Mouse (Mus musculus): ENCODE measurements around the gene Snx29. TPM values are rescaled to one million over a fixed set of nuclear protein-coding genes. Genes with fewer than 3 reads are reported as not detected.
A peak's percentile ranks its signal among the peaks of the same experiment; 100 is the strongest.

Gene Snx29
- polyA plus RNA-seq, 1 experiment from 2014 or later, result 11.4 TPM

- no peak for ATAC-seq (ENCODE audit: low read depth)
- Histone ChIP-seq H3K4me2 (ENCODE audit: low read depth, low read length) (no peak overlapping the region), H3K4me3 (ENCODE audit: low read length) (no peak overlapping the region), H3K36me3 (ENCODE audit: control insufficient read depth, insufficient read depth, low read length) (no peaks in the 10 kb centered on the region; the same call in 1 of the 2 replicates), H3K27ac (ENCODE audit: low read length) (no peak overlapping the region), H3K4me1 (replicated peaks; ENCODE audit: control insufficient read depth, insufficient read depth, low read length) (0 out of 2 replicates have a peak, but pooled peaks cover 2% of the 10 kb centered on the region), H3K27me3 (ENCODE audit: control insufficient read depth, insufficient read depth, low read depth, low read length) (no peaks in the 10 kb centered on the region), H3K9me3 (ENCODE audit: control insufficient read depth, low read length) (no peaks in the 10 kb centered on the region), H3K9ac (ENCODE audit: low read length) (no peak overlapping the region)
- WGBS, result 5% methylated on average over 1 of the region's 1 CpGs
These were observed 46.9 kb downstream of the Snx29 start for GRCm38 (mm10) chr16:11369642-11370041.

GRCm38 (mm10) chr16:11370132-11370544 is 47.4 kb downstream of the Snx29 start:
- no peaks in the 10 kb centered on the region for H3K9me3 ChIP-seq (ENCODE audit: control insufficient read depth, low read length)
- H3K27me3 ChIP-seq (ENCODE audit: control insufficient read depth, insufficient read depth, low read depth, low read length), result no peaks in the 10 kb centered on the region
- 0 out of 2 replicates have a peak, but pooled peaks cover 2% of the 10 kb centered on the region for H3K4me1 ChIP-seq (replicated peaks; ENCODE audit: control insufficient read depth, insufficient read depth, low read length)
- no peak overlapping the region for H3K4me2 ChIP-seq (ENCODE audit: low read depth, low read length)
- 0 out of 2 replicates have a peak, but pooled peaks have one; percentile 31 for ATAC-seq (ENCODE audit: low read depth)
- 45% methylated on average over 7 of the region's 7 CpGs for WGBS
- H3K9ac ChIP-seq (ENCODE audit: low read length), result no peak overlapping the region
- no peak overlapping the region for H3K4me3 ChIP-seq (ENCODE audit: low read length)
- no peak overlapping the region for H3K27ac ChIP-seq (ENCODE audit: low read length)
- H3K36me3 ChIP-seq (ENCODE audit: control insufficient read depth, insufficient read depth, low read length), result no peaks in the 10 kb centered on the region; the same call in 1 of the 2 replicates

- 70% methylated on average over 3 of the region's 3 CpGs for WGBS
These were observed 56.6 kb downstream of the Snx29 start for GRCm38 (mm10) chr16:11379264-11379663.

GRCm38 (mm10) chr16:11380038-11380437 is 57.3 kb downstream of the Snx29 start:
- no peak for ATAC-seq (ENCODE audit: low read depth)
- Histone ChIP-seq H3K4me3 (ENCODE audit: low read length) (no peak overlapping the region), H3K27ac (ENCODE audit: low read length) (no peak overlapping the region), H3K4me2 (ENCODE audit: low read depth, low read length) (no peak overlapping the region), H3K4me1 (replicated peaks; ENCODE audit: control insufficient read depth, insufficient read depth, low read length) (no peaks in the 10 kb centered on the region), H3K27me3 (ENCODE audit: control insufficient read depth, insufficient read depth, low read depth, low read length) (no peaks in the 10 kb centered on the region), H3K36me3 (ENCODE audit: control insufficient read depth, insufficient read depth, low read length) (no peaks in the 10 kb centered on the region), H3K9me3 (ENCODE audit: control insufficient read depth, low read length) (no peaks in the 10 kb centered on the region; the same call in 1 of the 2 replicates), H3K9ac (ENCODE audit: low read length) (no peak overlapping the region)
- WGBS, result 88% methylated on average over 5 of the region's 5 CpGs

More at GRCm38 (mm10) chr16:11379264-11379663, 56.6 kb downstream of the Snx29 start:
- no peak for ATAC-seq (ENCODE audit: low read depth)
- H3K9ac ChIP-seq (ENCODE audit: low read length), result no peak overlapping the region
- no peak overlapping the region for H3K4me3 ChIP-seq (ENCODE audit: low read length)
- no peaks in the 10 kb centered on the region for H3K4me1 ChIP-seq (replicated peaks; ENCODE audit: control insufficient read depth, insufficient read depth, low read length)
- H3K27me3 ChIP-seq (ENCODE audit: control insufficient read depth, insufficient read depth, low read depth, low read length), result no peaks in the 10 kb centered on the region
- H3K4me2 ChIP-seq (ENCODE audit: low read depth, low read length), result no peak overlapping the region
- H3K9me3 ChIP-seq (ENCODE audit: control insufficient read depth, low read length), result no peaks in the 10 kb centered on the region; the same call in 1 of the 2 replicates
- no peaks in the 10 kb centered on the region for H3K36me3 ChIP-seq (ENCODE audit: control insufficient read depth, insufficient read depth, low read length)
- no peak overlapping the region for H3K27ac ChIP-seq (ENCODE audit: low read length)

GRCm38 (mm10) chr16:11380871-11381270 is 58.2 kb downstream of the Snx29 start:
- no peak overlapping the region for H3K4me3 ChIP-seq (ENCODE audit: low read length)
- no peak overlapping the region for H3K4me2 ChIP-seq (ENCODE audit: low read depth, low read length)
- H3K9me3 ChIP-seq (ENCODE audit: control insufficient read depth, low read length), result no peaks in the 10 kb centered on the region; the same call in 1 of the 2 replicates
- H3K36me3 ChIP-seq (ENCODE audit: control insufficient read depth, insufficient read depth, low read length), result no peaks in the 10 kb centered on the region
- H3K27ac ChIP-seq (ENCODE audit: low read length), result no peak overlapping the region
- 80% methylated on average over 8 of the region's 8 CpGs for WGBS
- no peaks in the 10 kb centered on the region for H3K27me3 ChIP-seq (ENCODE audit: control insufficient read depth, insufficient read depth, low read depth, low read length)
- no peak for ATAC-seq (ENCODE audit: low read depth)
- H3K4me1 ChIP-seq (replicated peaks; ENCODE audit: control insufficient read depth, insufficient read depth, low read length), result no peaks in the 10 kb centered on the region
- no peak overlapping the region for H3K9ac ChIP-seq (ENCODE audit: low read length)

GRCm38 (mm10) chr16:11384361-11384760 is 61.7 kb downstream of the Snx29 start:
- H3K4me2 ChIP-seq (ENCODE audit: low read depth, low read length), result no peak overlapping the region
- 40% methylated on average over 5 of the region's 5 CpGs for WGBS
- H3K4me1 ChIP-seq (replicated peaks; ENCODE audit: control insufficient read depth, insufficient read depth, low read length), result no peaks in the 10 kb centered on the region
- H3K9ac ChIP-seq (ENCODE audit: low read length), result no peak overlapping the region
- no peaks in the 10 kb centered on the region for H3K36me3 ChIP-seq (ENCODE audit: control insufficient read depth, insufficient read depth, low read length)
- peak; percentile 38; the same call in 1 of the 2 replicates for ATAC-seq (ENCODE audit: low read depth)
- H3K9me3 ChIP-seq (ENCODE audit: control insufficient read depth, low read length), result no peaks in the 10 kb centered on the region
- H3K27ac ChIP-seq (ENCODE audit: low read length), result no peak overlapping the region
- H3K27me3 ChIP-seq (ENCODE audit: control insufficient read depth, insufficient read depth, low read depth, low read length), result no peaks in the 10 kb centered on the region
- H3K4me3 ChIP-seq (ENCODE audit: low read length), result no peak overlapping the region

- no peaks in the 10 kb centered on the region for H3K4me1 ChIP-seq (replicated peaks; ENCODE audit: control insufficient read depth, insufficient read depth, low read length)
- WGBS, result 77% methylated on average over 5 of the region's 5 CpGs
- no peaks in the 10 kb centered on the region for H3K9me3 ChIP-seq (ENCODE audit: control insufficient read depth, low read length)
- no peak overlapping the region for H3K27ac ChIP-seq (ENCODE audit: low read length)
- no peak for ATAC-seq (ENCODE audit: low read depth)
- H3K4me3 ChIP-seq (ENCODE audit: low read length), result no peak overlapping the region
- no peak overlapping the region for H3K9ac ChIP-seq (ENCODE audit: low read length)
- H3K27me3 ChIP-seq (ENCODE audit: control insufficient read depth, insufficient read depth, low read depth, low read length), result no peaks in the 10 kb centered on the region
- H3K4me2 ChIP-seq (ENCODE audit: low read depth, low read length), result no peak overlapping the region
- H3K36me3 ChIP-seq (ENCODE audit: control insufficient read depth, insufficient read depth, low read length), result no peaks in the 10 kb centered on the region
These were observed 62.4 kb downstream of the Snx29 start for GRCm38 (mm10) chr16:11385150-11385549.

GRCm38 (mm10) chr16:11385798-11386197 is 63.1 kb downstream of the Snx29 start:
- Histone ChIP-seq H3K27me3 (ENCODE audit: control insufficient read depth, insufficient read depth, low read depth, low read length) (no peaks in the 10 kb centered on the region), H3K9ac (ENCODE audit: low read length) (no peak overlapping the region), H3K4me1 (replicated peaks; ENCODE audit: control insufficient read depth, insufficient read depth, low read length) (no peaks in the 10 kb centered on the region), H3K27ac (ENCODE audit: low read length) (no peak overlapping the region), H3K36me3 (ENCODE audit: control insufficient read depth, insufficient read depth, low read length) (no peaks in the 10 kb centered on the region), H3K4me3 (ENCODE audit: low read length) (no peak overlapping the region), H3K9me3 (ENCODE audit: control insufficient read depth, low read length) (no peaks in the 10 kb centered on the region), H3K4me2 (ENCODE audit: low read depth, low read length) (no peak overlapping the region)
- ATAC-seq (ENCODE audit: low read depth), result no peak
- 89% methylated on average over 5 of the region's 5 CpGs for whole genome bisulfite sequencing

GRCm38 (mm10) chr16:11386221-11386620 is 63.5 kb downstream of the Snx29 start:
- H3K27ac ChIP-seq (ENCODE audit: low read length), result no peak overlapping the region
- no peak overlapping the region for H3K9ac ChIP-seq (ENCODE audit: low read length)
- H3K9me3 ChIP-seq (ENCODE audit: control insufficient read depth, low read length), result no peaks in the 10 kb centered on the region
- no peak for ATAC-seq (ENCODE audit: low read depth)
- H3K36me3 ChIP-seq (ENCODE audit: control insufficient read depth, insufficient read depth, low read length), result no peaks in the 10 kb centered on the region
- no peaks in the 10 kb centered on the region for H3K4me1 ChIP-seq (replicated peaks; ENCODE audit: control insufficient read depth, insufficient read depth, low read length)
- no peaks in the 10 kb centered on the region for H3K27me3 ChIP-seq (ENCODE audit: control insufficient read depth, insufficient read depth, low read depth, low read length)
- no peak overlapping the region for H3K4me3 ChIP-seq (ENCODE audit: low read length)
- H3K4me2 ChIP-seq (ENCODE audit: low read depth, low read length), result no peak overlapping the region

GRCm38 (mm10) chr16:11388085-11388484 is 65.4 kb downstream of the Snx29 start:
- ATAC-seq (ENCODE audit: low read depth), result no peak
- WGBS, result 20% methylated on average over 2 of the region's 2 CpGs
- no peak overlapping the region for H3K4me2 ChIP-seq (ENCODE audit: low read depth, low read length)
- H3K27ac ChIP-seq (ENCODE audit: low read length), result no peak overlapping the region
- H3K27me3 ChIP-seq (ENCODE audit: control insufficient read depth, insufficient read depth, low read depth, low read length), result no peaks in the 10 kb centered on the region
- H3K9ac ChIP-seq (ENCODE audit: low read length), result no peak overlapping the region
- no peaks in the 10 kb centered on the region for H3K9me3 ChIP-seq (ENCODE audit: control insufficient read depth, low read length)
- H3K4me3 ChIP-seq (ENCODE audit: low read length), result no peak overlapping the region
- no peaks in the 10 kb centered on the region for H3K4me1 ChIP-seq (replicated peaks; ENCODE audit: control insufficient read depth, insufficient read depth, low read length)
- no peaks in the 10 kb centered on the region for H3K36me3 ChIP-seq (ENCODE audit: control insufficient read depth, insufficient read depth, low read length)
